Mouse (Mus musculus) neutrophil, adult 5-6 weeks (primary cell): ENCODE results near the gene Sorcs2. TPM values are rescaled to one million over a fixed set of nuclear protein-coding genes. Genes with fewer than 3 reads are reported as not detected.
A peak's percentile ranks its signal among the peaks of the same experiment; 100 is the strongest.

Experiments used
- ATAC-seq: fragments of 151-379, 151-347 bp; 2 replicates; pipeline ENCODE4 v1.8.0; 2017; ENCODE audit warnings: mild to moderate bottlenecking, moderate TSS enrichment; ENCODE audit not compliant: insufficient number of reproducible peaks, poor library complexity, low FRiP score, severe bottlenecking; ENCODE audit errors: extremely low read depth
- total RNA-seq: library from RNA; stranded (forward); fragments of 200-1000 nt; gene quantifications from 2 replicates; pipeline ENCODE4 v1.2.3, GENCODE M21; 2017

Sorcs2 gene
- total RNA-seq: 2.5 and 2.8 TPM in 2 replicates

- ATAC-seq: peak; percentile 53; the same call in 1 of the 2 replicates
Observed at GRCm38 (mm10) chr5:36397837-36398282, at the start of gene Sorcs2. Gene Sorcs2, minus strand, starts transcription at chr5:36398139.

- ATAC-seq: no peak
Observed at GRCm38 (mm10) chr5:36446166-36446890, 48.4 kb upstream of the Sorcs2 start.

GRCm38 (mm10) chr5:36445028-36445427, 47.1 kb upstream of the Sorcs2 start:
- ATAC-seq: no peak

- no peak for ATAC-seq
Observed at GRCm38 (mm10) chr5:36444611-36445010, 46.7 kb upstream of the Sorcs2 start.

GRCm38 (mm10) chr5:36440741-36441140, 42.8 kb upstream of the Sorcs2 start:
- ATAC-seq: no peak

GRCm38 (mm10) chr5:36436858-36437257, 38.9 kb upstream of the Sorcs2 start:
- ATAC-seq: no peak

GRCm38 (mm10) chr5:36434398-36434967, 36.5 kb upstream of the Sorcs2 start:
- ATAC-seq: no peak

- ATAC-seq: no peak
Observed at GRCm38 (mm10) chr5:36431711-36432110, 33.8 kb upstream of the Sorcs2 start.

GRCm38 (mm10) chr5:36429551-36429950, 31.6 kb upstream of the Sorcs2 start:
- ATAC-seq: no peak

- no peak for ATAC-seq
Observed at GRCm38 (mm10) chr5:36427831-36428230, 29.9 kb upstream of the Sorcs2 start.

GRCm38 (mm10) chr5:36426404-36426803, 28.5 kb upstream of the Sorcs2 start:
- no peak for ATAC-seq

GRCm38 (mm10) chr5:36424676-36425075, 26.7 kb upstream of the Sorcs2 start:
- ATAC-seq: no peak

GRCm38 (mm10) chr5:36422689-36423088, 24.8 kb upstream of the Sorcs2 start:
- no peak for ATAC-seq

GRCm38 (mm10) chr5:36419861-36420260, 21.9 kb upstream of the Sorcs2 start:
- no peak for ATAC-seq

- ATAC-seq: no peak
Observed at GRCm38 (mm10) chr5:36414712-36415331, 16.9 kb upstream of the Sorcs2 start.

GRCm38 (mm10) chr5:36398463-36399364, 775 bp upstream of the Sorcs2 start:
- ATAC-seq: 0 out of 2 replicates have a peak, but pooled peaks have one; percentile 11

GRCm38 (mm10) chr5:36397384-36397759, 567 bp downstream of the Sorcs2 start:
- no peak for ATAC-seq

- ATAC-seq: no peak
Observed at GRCm38 (mm10) chr5:36396491-36397383, 1.2 kb downstream of the Sorcs2 start.
